Mouse (Mus musculus) urinary bladder, postnatal 14 days (tissue): ENCODE data around the gene Pfkfb1.

Source experiments
- DNase-seq: peaks from one replicate; pipeline ENCODE4 v3.0.0; 2021; ENCODE audit warnings: low spot score

Gene Pfkfb1

GRCm38 (mm10) chrX:150677505-150677904 lies 89.5 kb downstream of the Pfkfb1 start:
- no peak for DNase-seq
